In genomic region chr6:120536337-120536736, GRCm38 (mm10) we compare ENCODE assay signal across 26 mouse cellular contexts. TPM values are rescaled to one million over a fixed set of nuclear protein-coding genes. Genes with fewer than 3 reads are reported as not detected.
A peak's percentile ranks its signal among the peaks of the same experiment; 100 is the strongest.
DNase-seq lines count a peak whose midpoint lies in the region; ATAC-seq and TF ChIP-seq lines count a peak whose summit lies in the region.
"Had no signal": no experiment of that assay in that cellular context is flagged by ENCODE, and none has a peak within 500 bp of the region (broad histone marks: within the 10 kb centered on the region; RNA-seq: fewer than 3 reads in every experiment).

No protein-coding gene starts in this region.

- peaks cover 3% of the 10 kb centered on the region; the same call in 1 of the 2 replicates for H3K4me1 ChIP-seq in intestine, postnatal 0 days (replicated peaks; ENCODE audit: control insufficient read depth, insufficient read depth, low read length)
- H3K4me1 ChIP-seq in intestine, embryonic 15.5 days (replicated peaks): 0 out of 2 replicates have a peak, but pooled peaks cover 3% of the 10 kb centered on the region
- H3K4me1 ChIP-seq in midbrain, postnatal 0 days (ENCODE audit: insufficient read depth, low read length): peaks cover 10% of the 10 kb centered on the region; the same call in 1 of the 2 replicates
- H3K4me1 ChIP-seq in midbrain, embryonic 15.5 days: peaks cover 11% of the 10 kb centered on the region
- no peaks in the 10 kb centered on the region for H3K4me1 ChIP-seq in stomach, postnatal 0 days (replicated peaks; ENCODE audit: control insufficient read depth, insufficient read depth)

- no peaks in the 10 kb centered on the region for H3K9me3 ChIP-seq in intestine, postnatal 0 days (ENCODE audit: control insufficient read depth)
- H3K9me3 ChIP-seq in intestine, embryonic 15.5 days: no peaks in the 10 kb centered on the region
- H3K9me3 ChIP-seq in midbrain, postnatal 0 days (ENCODE audit: low read length): no peaks in the 10 kb centered on the region
- H3K9me3 ChIP-seq in midbrain, embryonic 15.5 days: no peaks in the 10 kb centered on the region
- H3K9me3 ChIP-seq in stomach, postnatal 0 days (ENCODE audit: control insufficient read depth, low read length): no peaks in the 10 kb centered on the region
- H3K9me3 ChIP-seq: embryonic facial prominence, embryonic 15.5 days; forebrain, embryonic 15.5 days; heart, embryonic 13.5 days; hindbrain, embryonic 12.5 days; neural tube, embryonic 12.5 days had no signal

- 79% methylated on average over 2 of the region's 2 CpGs for WGBS in intestine, postnatal 0 days
- WGBS in intestine, embryonic 15.5 days: 86% methylated on average over 2 of the region's 2 CpGs
- 78% methylated on average over 2 of the region's 2 CpGs for WGBS in midbrain, postnatal 0 days
- whole genome bisulfite sequencing in midbrain, embryonic 15.5 days: 85% methylated on average over 2 of the region's 2 CpGs
- 78% methylated on average over 2 of the region's 2 CpGs for WGBS in stomach, postnatal 0 days

- ATAC-seq in intestine, postnatal 0 days: no peak
- ATAC-seq in intestine, embryonic 15.5 days: no peak
- no peak for ATAC-seq in midbrain, postnatal 0 days (ENCODE audit: low FRiP score)
- ATAC-seq in midbrain, embryonic 15.5 days (replicated peaks): no peak
- no peak for ATAC-seq in stomach, postnatal 0 days (ENCODE audit: low FRiP score, low TSS enrichment)
- ATAC-seq: forebrain, embryonic 15.5 days had no signal

- no peaks in the 10 kb centered on the region for H3K27me3 ChIP-seq in intestine, postnatal 0 days (replicated peaks; ENCODE audit: control insufficient read depth, insufficient read depth, low read length)
- no peaks in the 10 kb centered on the region for H3K27me3 ChIP-seq in intestine, embryonic 15.5 days (replicated peaks)
- no peaks in the 10 kb centered on the region for H3K27me3 ChIP-seq in midbrain, postnatal 0 days (ENCODE audit: insufficient read depth, low read length)
- no peaks in the 10 kb centered on the region for H3K27me3 ChIP-seq in midbrain, embryonic 15.5 days (replicated peaks)
- no peaks in the 10 kb centered on the region for H3K27me3 ChIP-seq in stomach, postnatal 0 days (ENCODE audit: control insufficient read depth, insufficient read depth, low read length)
- H3K27me3 ChIP-seq: embryonic facial prominence, embryonic 15.5 days; forebrain, embryonic 15.5 days; hindbrain, embryonic 12.5 days; neural tube, embryonic 12.5 days had no signal

- no peak overlapping the region for H3K9ac ChIP-seq in intestine, postnatal 0 days (ENCODE audit: low read depth, low read length)
- no peak overlapping the region for H3K9ac ChIP-seq in intestine, embryonic 15.5 days
- H3K9ac ChIP-seq in midbrain, postnatal 0 days (replicated peaks; ENCODE audit: low read length, poor library complexity, severe bottlenecking): no peak overlapping the region
- no peak overlapping the region for H3K9ac ChIP-seq in midbrain, embryonic 15.5 days
- H3K9ac ChIP-seq in stomach, postnatal 0 days (ENCODE audit: low read length): no peak overlapping the region
- H3K9ac ChIP-seq: embryonic facial prominence, embryonic 15.5 days; forebrain, embryonic 15.5 days; heart, embryonic 13.5 days; hindbrain, embryonic 12.5 days; neural tube, embryonic 12.5 days had no signal

- no peak overlapping the region for H3K4me2 ChIP-seq in intestine, postnatal 0 days (replicated peaks; ENCODE audit: low read depth)
- H3K4me2 ChIP-seq in intestine, embryonic 15.5 days (replicated peaks): no peak overlapping the region
- H3K4me2 ChIP-seq in midbrain, postnatal 0 days (ENCODE audit: low read depth, low read length, poor library complexity, severe bottlenecking): no peak overlapping the region
- H3K4me2 ChIP-seq in midbrain, embryonic 15.5 days: no peak overlapping the region
- H3K4me2 ChIP-seq in stomach, postnatal 0 days (replicated peaks; ENCODE audit: low read depth): no peak overlapping the region
- H3K4me2 ChIP-seq: embryonic facial prominence, embryonic 15.5 days; forebrain, embryonic 15.5 days; heart, embryonic 13.5 days; hindbrain, embryonic 12.5 days; midbrain, embryonic 11.5 days; neural tube, embryonic 12.5 days had no signal

- no peak for DNase-seq in midbrain, postnatal 0 days (ENCODE audit: low spot score)
- peak; percentile 38 for DNase-seq in ES-CJ7 (ENCODE audit: low read depth, low spot score)
- DNase-seq in stomach, postnatal 0 days (ENCODE audit: low spot score): no peak
- DNase-seq in left cerebral cortex, adult 2 months (ENCODE audit: extremely low spot score in 1 of 2, low spot score in 2 of 2): no peak
- DNase-seq in neural tube, embryonic 10.5 days (ENCODE audit: extremely low spot score, low spot score): no peak
- DNase-seq: adrenal gland, postnatal 36 days; cerebellum, adult 9-11 months; gastrocnemius, postnatal 25 days; heart, adult 18-20 months; heart, postnatal 14 days; kidney, adult 9 months; kidney, postnatal 36 days; lung, postnatal 10 days; right cerebral cortex, postnatal 25 days; spleen, adult 18-20 months; thymus, postnatal 36 days had no signal

- intact Hi-C loops in left cerebral cortex, adult 2 months (cut with DNase I): no loop called here

- TF ChIP-seq CTCF in intestine, postnatal 0 days (IDR thresholded peaks at IDR 0.05; ENCODE audit: low read depth): peak; percentile 21; the same call in 1 of the 2 replicates
- peak; percentile 33 for TF ChIP-seq CTCF in midbrain, postnatal 0 days (IDR thresholded peaks at IDR 0.05)
- TF ChIP-seq CTCF in stomach, postnatal 0 days (IDR thresholded peaks at IDR 0.05; ENCODE audit: low read depth): peak; percentile 28; the same call in 1 of the 2 replicates
- TF ChIP-seq CTCF in left cerebral cortex, adult 2 months (IDR thresholded peaks at IDR 0.05): no peak; the same call in 1 of the 2 replicates

- no peak overlapping the region for H3K27ac ChIP-seq in intestine, postnatal 0 days (ENCODE audit: low read depth, low read length)
- H3K27ac ChIP-seq in intestine, embryonic 15.5 days: no peak overlapping the region
- no peak overlapping the region for H3K27ac ChIP-seq in midbrain, postnatal 0 days (ENCODE audit: low read depth, low read length)
- no peak overlapping the region for H3K27ac ChIP-seq in midbrain, embryonic 15.5 days
- H3K27ac ChIP-seq in stomach, postnatal 0 days (replicated peaks): no peak overlapping the region
- H3K27ac ChIP-seq in left cerebral cortex, adult 2 months: no peak overlapping the region
- H3K27ac ChIP-seq: embryonic facial prominence, embryonic 15.5 days; forebrain, embryonic 15.5 days; heart, embryonic 13.5 days; hindbrain, embryonic 12.5 days; neural tube, embryonic 12.5 days had no signal

- no peak overlapping the region for H3K4me3 ChIP-seq in intestine, postnatal 0 days (ENCODE audit: low read depth, low read length)
- H3K4me3 ChIP-seq in intestine, embryonic 15.5 days (replicated peaks): no peak overlapping the region
- H3K4me3 ChIP-seq in midbrain, postnatal 0 days (ENCODE audit: low read depth, low read length): no peak overlapping the region
- no peak overlapping the region for H3K4me3 ChIP-seq in midbrain, embryonic 15.5 days
- no peak overlapping the region for H3K4me3 ChIP-seq in stomach, postnatal 0 days (ENCODE audit: low read depth, low read length)
- no peak overlapping the region for H3K4me3 ChIP-seq in left cerebral cortex, adult 2 months
- H3K4me3 ChIP-seq: embryonic facial prominence, embryonic 15.5 days; forebrain, embryonic 15.5 days; heart, embryonic 13.5 days; hindbrain, embryonic 12.5 days; neural tube, embryonic 12.5 days had no signal

- no peak for TF ChIP-seq EP300 in stomach, postnatal 0 days (optimal IDR thresholded peaks at IDR 0.05)

- no peaks in the 10 kb centered on the region for H3K36me3 ChIP-seq in intestine, postnatal 0 days (ENCODE audit: control insufficient read depth, insufficient read depth)
- no peaks in the 10 kb centered on the region for H3K36me3 ChIP-seq in intestine, embryonic 15.5 days
- H3K36me3 ChIP-seq in midbrain, postnatal 0 days (ENCODE audit: insufficient read depth, low read length): no peaks in the 10 kb centered on the region
- H3K36me3 ChIP-seq in midbrain, embryonic 15.5 days (replicated peaks): no peaks in the 10 kb centered on the region
- H3K36me3 ChIP-seq in stomach, postnatal 0 days (ENCODE audit: control insufficient read depth, insufficient read depth, low read length): no peaks in the 10 kb centered on the region
- H3K36me3 ChIP-seq: embryonic facial prominence, embryonic 15.5 days; forebrain, embryonic 15.5 days; heart, embryonic 13.5 days; hindbrain, embryonic 12.5 days; neural tube, embryonic 12.5 days had no signal

RNA-seq across cellular contexts. Expression of gene Hdhd5, which starts 5.2 kb away (rescaled TPM):
- 5.9 and 6.1 TPM in 2 replicates for polyA plus RNA-seq in intestine, postnatal 0 days (2015; fragmentation: Nextera tagmentation; extraction: Ambion mirVana)
- polyA plus RNA-seq in intestine, embryonic 15.5 days (2015; fragmentation: Nextera tagmentation; extraction: Ambion mirVana): 15.7 and 16.5 TPM in 2 replicates
- total RNA-seq in midbrain, postnatal 0 days (2014; rRNA removed): 35.2 and 39.3 TPM in 2 replicates
- polyA plus RNA-seq in midbrain, postnatal 0 days (2015; fragmentation: Nextera tagmentation; extraction: Ambion mirVana): 14.0 and 16.6 TPM in 2 replicates
- 15.5 and 18.0 TPM in 2 replicates for polyA plus RNA-seq in midbrain, embryonic 15.5 days (2015; fragmentation: Nextera tagmentation; extraction: Ambion mirVana)
- 8.5 and 9.2 TPM in 2 replicates for polyA plus RNA-seq in stomach, postnatal 0 days (2015; fragmentation: Nextera tagmentation; extraction: Ambion mirVana)
- 10 to 100 TPM; 35.2 to 41.0 TPM for total RNA-seq in left cerebral cortex, adult 2 months (2021)

RNA-seq across cellular contexts. Expression of gene Tmem121b, which starts 42.7 kb away (rescaled TPM):
- 0.03 and 0.05 TPM in 2 replicates for polyA plus RNA-seq in intestine, postnatal 0 days (2015; fragmentation: Nextera tagmentation; extraction: Ambion mirVana)
- 0.05 and 0.10 TPM in 2 replicates for polyA plus RNA-seq in intestine, embryonic 15.5 days (2015; fragmentation: Nextera tagmentation; extraction: Ambion mirVana)
- total RNA-seq in midbrain, postnatal 0 days (2014; rRNA removed): 27.2 and 30.5 TPM in 2 replicates
- 2.5 and 2.7 TPM in 2 replicates for polyA plus RNA-seq in midbrain, postnatal 0 days (2015; fragmentation: Nextera tagmentation; extraction: Ambion mirVana)
- 3.6 and 3.8 TPM in 2 replicates for polyA plus RNA-seq in midbrain, embryonic 15.5 days (2015; fragmentation: Nextera tagmentation; extraction: Ambion mirVana)
- 0.02 TPM in 2 replicates for polyA plus RNA-seq in stomach, postnatal 0 days (2015; fragmentation: Nextera tagmentation; extraction: Ambion mirVana)
- total RNA-seq in left cerebral cortex, adult 2 months (2021): 10 to 100 TPM; 56.1 to 57.4 TPM
- total RNA-seq: gastrocnemius, postnatal 25 days; heart, adult 18-20 months had no signal
- polyA plus RNA-seq: liver, embryonic 16.5 days had no signal
